In the genomic region with DNA sequence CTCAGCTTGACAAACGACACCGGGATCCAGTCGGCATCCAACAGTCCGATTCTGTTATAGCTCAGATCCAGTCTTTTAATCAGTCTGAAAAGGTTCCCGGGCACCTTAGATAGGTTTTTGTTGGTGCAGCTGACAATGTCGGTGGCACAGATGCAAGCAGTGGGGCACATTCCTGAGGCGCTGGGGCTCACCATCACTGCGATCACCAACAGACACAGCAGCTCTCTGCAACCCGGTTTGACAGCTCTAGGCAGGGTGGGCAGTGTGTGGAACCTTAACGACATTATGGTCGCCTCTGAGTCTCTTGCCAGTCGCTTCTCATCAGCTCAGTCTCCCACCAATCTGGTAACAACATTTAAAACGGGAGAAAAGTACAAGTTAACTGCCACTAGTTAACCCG, we compare ENCODE assay signal across 8 mouse cellular contexts. TPM values are rescaled to one million over a fixed set of nuclear protein-coding genes. Genes with fewer than 3 reads are reported as not detected.
DNase-seq lines count a peak whose midpoint lies in the region; ATAC-seq and TF ChIP-seq lines count a peak whose summit lies in the region.

No protein-coding gene starts in this region.

- H3K36me3 ChIP-seq in spleen, adult 2 months (ENCODE audit: control insufficient read depth, insufficient read depth, low read length): no peaks in the 10 kb centered on the region
- no peaks in the 10 kb centered on the region for H3K36me3 ChIP-seq in heart, embryonic 14.5 days (ENCODE audit: control insufficient read depth, insufficient read depth, low read length)
- no peaks in the 10 kb centered on the region for H3K36me3 ChIP-seq in liver, embryonic 13.5 days
- H3K36me3 ChIP-seq in stomach, embryonic 16.5 days (ENCODE audit: control insufficient read depth, insufficient read depth, low read length): no peaks in the 10 kb centered on the region

- H3K27me3 ChIP-seq in spleen, adult 2 months (ENCODE audit: control insufficient read depth, insufficient read depth, low read length): peaks cover 3% of the 10 kb centered on the region
- H3K27me3 ChIP-seq in heart, embryonic 14.5 days (ENCODE audit: control insufficient read depth, insufficient read depth, low read length): peaks cover 26% of the 10 kb centered on the region
- H3K27me3 ChIP-seq in liver, embryonic 13.5 days: peaks cover 73% of the 10 kb centered on the region
- peaks cover 12% of the 10 kb centered on the region; the same call in 1 of the 2 replicates for H3K27me3 ChIP-seq in stomach, embryonic 16.5 days (ENCODE audit: control insufficient read depth, insufficient read depth, low read length)

- peaks cover 6% of the 10 kb centered on the region; the same call in 1 of the 2 replicates for H3K4me1 ChIP-seq in spleen, adult 2 months (ENCODE audit: control insufficient read depth, insufficient read depth, insufficient read length)
- peaks cover 0 to 9% of the 10 kb centered on the region in 2 experiments; a peak in 1 of 4 replicates for H3K4me1 ChIP-seq in heart, embryonic 14.5 days (ENCODE audit: control insufficient read depth in 2 of 2, insufficient read depth in 2 of 2, low read length in 2 of 2)
- H3K4me1 ChIP-seq in liver, embryonic 13.5 days (replicated peaks): peaks cover 25% of the 10 kb centered on the region; the same call in 1 of the 2 replicates
- H3K4me1 ChIP-seq in stomach, embryonic 16.5 days (ENCODE audit: control insufficient read depth, insufficient read depth, low read length): no peaks in the 10 kb centered on the region

- no peak for TF ChIP-seq CTCF in spleen, adult 2 months (IDR thresholded peaks at IDR 0.05; ENCODE audit: extremely low read depth, insufficient read depth, insufficient read length, insufficient replicate concordance)

- H3K4me3 ChIP-seq in spleen, adult 2 months (ENCODE audit: extremely low read depth, insufficient read depth, insufficient read length): peak overlapping the region; percentile 24; the same call in 1 of the 2 replicates
- H3K4me3 ChIP-seq in heart, embryonic 14.5 days (ENCODE audit: control insufficient read depth in 1 of 2, insufficient read depth in 1 of 2, low read depth in 1 of 2, low read length in 2 of 2): peak overlapping the region; percentile 14 to 89; a peak in 3 of 4 replicates
- H3K4me3 ChIP-seq in liver, embryonic 13.5 days (replicated peaks): peak overlapping the region; percentile 67; the same call in 1 of the 2 replicates
- peak overlapping the region; percentile 75 for H3K4me3 ChIP-seq in stomach, embryonic 16.5 days (replicated peaks; ENCODE audit: low read length)

- no peak overlapping the region for H3K27ac ChIP-seq in spleen, adult 2 months (ENCODE audit: insufficient read depth, low read length)
- no peak overlapping the region for H3K27ac ChIP-seq in heart, embryonic 14.5 days (replicated peaks in 1 of 2; ENCODE audit: control insufficient read depth in 1 of 2, insufficient read depth in 1 of 2, low read depth in 2 of 2, low read length in 2 of 2)
- no peak overlapping the region for H3K27ac ChIP-seq in liver, embryonic 13.5 days
- no peak overlapping the region for H3K27ac ChIP-seq in stomach, embryonic 16.5 days (ENCODE audit: low read length)

- H3K4me2 ChIP-seq in heart, embryonic 14.5 days (ENCODE audit: low read length): peak overlapping the region; percentile 95
- H3K4me2 ChIP-seq in liver, embryonic 13.5 days: peak overlapping the region; percentile 79; the same call in 1 of the 2 replicates
- H3K4me2 ChIP-seq in stomach, embryonic 16.5 days (ENCODE audit: low read depth, low read length): peak overlapping the region; percentile 93

- no peak for TF ChIP-seq POLR2A in spleen, adult 2 months (IDR thresholded peaks at IDR 0.05; ENCODE audit: low read depth, low read length)

- no peak for DNase-seq in spleen, adult 2 months (ENCODE audit: low read depth in 1 of 2, low spot score in 2 of 2)
- no peak for DNase-seq in spleen, postnatal 4 days (ENCODE audit: low spot score in 2 of 2)
- no peak for DNase-seq in liver, embryonic 13.5 days
- DNase-seq in adrenal gland, postnatal 4 days (ENCODE audit: low spot score in 2 of 2): no peak
- DNase-seq in gastrocnemius, postnatal 4 days (ENCODE audit: low spot score in 2 of 2): no peak
- DNase-seq in gastrocnemius, postnatal 36 days: no peak

- peak overlapping the region; percentile 85 for H3K9ac ChIP-seq in heart, embryonic 14.5 days (ENCODE audit: low read length)
- H3K9ac ChIP-seq in liver, embryonic 13.5 days: no peak overlapping the region
- no peak overlapping the region for H3K9ac ChIP-seq in stomach, embryonic 16.5 days (ENCODE audit: low read length)

- 31% methylated on average over 14 of the region's 14 CpGs for WGBS in spleen, adult 2 months
- WGBS in heart, embryonic 14.5 days: 21% methylated on average over 14 of the region's 14 CpGs
- 24% methylated on average over 14 of the region's 14 CpGs for WGBS in liver, embryonic 13.5 days (ENCODE audit: insufficient replicate concordance)
- 27% methylated on average over 14 of the region's 14 CpGs for WGBS in stomach, embryonic 16.5 days

- H3K9me3 ChIP-seq in heart, embryonic 14.5 days (ENCODE audit: control insufficient read depth, low read length): no peaks in the 10 kb centered on the region
- no peaks in the 10 kb centered on the region for H3K9me3 ChIP-seq in liver, embryonic 13.5 days (replicated peaks)
- no peaks in the 10 kb centered on the region for H3K9me3 ChIP-seq in stomach, embryonic 16.5 days (replicated peaks; ENCODE audit: control insufficient read depth, low read length)

- no peak for ATAC-seq in heart, embryonic 14.5 days (ENCODE audit: insufficient number of reproducible peaks, insufficient read depth, low FRiP score, low read depth)
- ATAC-seq in liver, embryonic 13.5 days (ENCODE audit: low read depth): no peak
- ATAC-seq in stomach, embryonic 16.5 days (ENCODE audit: insufficient read depth, low FRiP score): no peak

- intact Hi-C loops in gastrocnemius, postnatal 36 days (cut with DNase I): no loop called here

RNA-seq across cellular contexts. Expression of gene Pced1b, which starts 0.7 kb away (rescaled TPM):
- 53.8 and 54.4 TPM in 2 replicates for polyA plus RNA-seq in spleen, adult 2 months (2012; rRNA removed)
- polyA plus RNA-seq in heart, embryonic 14.5 days (2014; fragmentation: Nextera tagmentation; extraction: Ambion mirVana): 2.4 and 2.6 TPM in 2 replicates
- polyA plus RNA-seq in liver, embryonic 13.5 days (2015; fragmentation: Nextera tagmentation; extraction: Ambion mirVana): 4.6 and 5.8 TPM in 2 replicates
- polyA plus RNA-seq in stomach, embryonic 16.5 days (2015; fragmentation: Nextera tagmentation; extraction: Ambion mirVana): 2.1 and 2.9 TPM in 2 replicates
- 10 to 100 TPM; 30.5 to 31.6 TPM for total RNA-seq in adrenal gland, postnatal 4 days (2021)
- total RNA-seq in gastrocnemius, postnatal 4 days (2021): 1 to 10 TPM; 4.6 to 6.3 TPM
- 1 to 10 TPM; 1.1 to 1.4 TPM for total RNA-seq in gastrocnemius, postnatal 36 days (2021)

RNA-seq across cellular contexts. Expression of gene Amigo2, which starts 0.8 kb away (rescaled TPM):
- 1.7 and 2.0 TPM in 2 replicates for polyA plus RNA-seq in spleen, adult 2 months (2012; rRNA removed)
- polyA plus RNA-seq in heart, embryonic 14.5 days (2014; fragmentation: Nextera tagmentation; extraction: Ambion mirVana): 4.6 and 4.7 TPM in 2 replicates
- 0.74 and 1.0 TPM in 2 replicates for polyA plus RNA-seq in liver, embryonic 13.5 days (2015; fragmentation: Nextera tagmentation; extraction: Ambion mirVana)
- polyA plus RNA-seq in stomach, embryonic 16.5 days (2015; fragmentation: Nextera tagmentation; extraction: Ambion mirVana): 3.3 and 3.9 TPM in 2 replicates
- total RNA-seq in adrenal gland, postnatal 4 days (2021): 10 to 100 TPM; 14.9 to 15.2 TPM
- 1 to 10 TPM; 3.0 to 3.8 TPM for total RNA-seq in gastrocnemius, postnatal 4 days (2021)
- total RNA-seq in gastrocnemius, postnatal 36 days (2021): 1 to 10 TPM in 1 of 2 experiments, under 1 TPM in 1; 0.97 to 1.8 TPM

Comparison
In these comparisons a context has a peak if more than half of its experiments do, and no peak if none do; other contexts are left out.
1. H3K4me3 ChIP-seq: peak in every context shown above with its lines; median percentile 75 in stomach, embryonic 16.5 days; 67 in liver, embryonic 13.5 days; 52 in heart, embryonic 14.5 days; 24 in spleen, adult 2 months.